8 mouse cellular contexts compared by ENCODE assay signal in the genomic region with DNA sequence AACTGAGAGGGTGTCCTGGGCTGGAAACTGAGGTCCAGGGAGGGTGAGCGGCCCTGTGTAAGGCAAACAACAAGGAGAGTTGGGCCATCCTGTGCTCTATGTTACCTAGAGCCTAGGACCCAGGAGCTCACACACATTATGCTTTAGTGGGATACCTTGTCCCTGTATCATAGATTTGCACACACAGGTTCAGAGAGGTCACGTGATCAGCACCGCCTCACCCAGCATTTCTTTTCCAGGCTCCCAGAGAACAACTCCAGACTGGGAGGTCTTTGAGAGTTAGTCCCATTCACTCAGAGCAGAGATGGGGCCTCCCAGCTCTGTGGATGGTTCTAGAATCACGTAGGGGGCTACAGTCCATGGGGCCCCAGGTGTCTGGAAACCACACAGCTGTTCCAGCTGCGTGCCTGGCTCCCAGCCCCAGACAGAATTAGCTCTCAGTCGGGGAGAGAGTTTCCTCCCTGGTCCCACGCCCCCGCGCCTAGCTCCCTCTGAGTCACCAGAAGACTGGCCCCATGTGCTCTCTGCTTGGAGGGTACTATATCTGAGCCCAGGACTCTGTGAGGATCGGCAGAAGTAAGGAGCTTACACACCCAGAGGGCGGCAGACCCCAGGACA. TPM values are rescaled to one million over a fixed set of nuclear protein-coding genes. Genes with fewer than 3 reads are reported as not detected.
DNase-seq lines count a peak whose midpoint lies in the region; ATAC-seq and TF ChIP-seq lines count a peak whose summit lies in the region.

No protein-coding gene starts in this region.

- no peak for TF ChIP-seq POLR2A in lung, adult 2 months (IDR thresholded peaks at IDR 0.05; ENCODE audit: borderline replicate concordance, extremely low read depth, low read depth, low read length)
- peak; percentile 40; the same call in 1 of the 2 replicates for TF ChIP-seq POLR2A in embryonic fibroblast, embryonic 13.5 days (IDR thresholded peaks at IDR 0.05; ENCODE audit: low read depth, low read length)

- H3K36me3 ChIP-seq in lung, embryonic 15.5 days, result no peaks in the 10 kb centered on the region
- H3K36me3 ChIP-seq in heart, embryonic 15.5 days, result no peaks in the 10 kb centered on the region

- WGBS in lung, embryonic 15.5 days, result 24% methylated on average over 11 of the region's 11 CpGs
- 25% methylated on average over 11 of the region's 11 CpGs for WGBS in lung, adult 2 months
- WGBS in heart, embryonic 15.5 days, result 23% methylated on average over 11 of the region's 11 CpGs

- no peaks in the 10 kb centered on the region for H3K27me3 ChIP-seq in lung, embryonic 15.5 days
- H3K27me3 ChIP-seq in heart, embryonic 15.5 days, result peaks cover 38% of the 10 kb centered on the region

- no peak for DNase-seq in lung, adult 2 months
- peak; percentile 52 for DNase-seq in lung, postnatal 36 days
- no peak for DNase-seq in kidney, postnatal 36 days

- no peak for TF ChIP-seq CTCF in lung, adult 2 months (IDR thresholded peaks at IDR 0.05; ENCODE audit: insufficient read depth, low read length)
- no peak for TF ChIP-seq CTCF in embryonic fibroblast, embryonic 13.5 days (IDR thresholded peaks at IDR 0.05; ENCODE audit: borderline replicate concordance, insufficient read depth, low read length)

- H3K4me2 ChIP-seq in lung, embryonic 15.5 days, result no peak overlapping the region
- no peak overlapping the region for H3K4me2 ChIP-seq in heart, embryonic 15.5 days

- no peak overlapping the region for H3K9ac ChIP-seq in lung, embryonic 15.5 days
- no peak overlapping the region for H3K9ac ChIP-seq in heart, embryonic 15.5 days

- H3K4me1 ChIP-seq in lung, embryonic 15.5 days, result peaks cover 82% of the 10 kb centered on the region
- peaks cover 4% of the 10 kb centered on the region; the same call in 1 of the 2 replicates for H3K4me1 ChIP-seq in lung, adult 2 months (ENCODE audit: control insufficient read depth, insufficient read depth, low read length)
- H3K4me1 ChIP-seq in embryonic fibroblast, embryonic 13.5 days (ENCODE audit: control insufficient read depth, insufficient read depth, low read length), result peaks cover 25% of the 10 kb centered on the region
- peaks cover 45% of the 10 kb centered on the region for H3K4me1 ChIP-seq in heart, embryonic 15.5 days (replicated peaks)

- peak overlapping the region; percentile 56 for H3K27ac ChIP-seq in lung, embryonic 15.5 days
- peak overlapping the region; percentile 98 for H3K27ac ChIP-seq in embryonic fibroblast, embryonic 13.5 days (ENCODE audit: insufficient read depth, low read length)
- H3K27ac ChIP-seq in heart, embryonic 15.5 days, result peak overlapping the region; percentile 25; the same call in 1 of the 2 replicates

- peak; percentile 48; the same call in 1 of the 2 replicates for ATAC-seq in lung, embryonic 15.5 days (ENCODE audit: borderline replicate concordance, extremely low read depth, low FRiP score, low TSS enrichment)
- ATAC-seq in heart, embryonic 15.5 days (replicated peaks; ENCODE audit: insufficient number of reproducible peaks, insufficient read depth, low FRiP score, low read depth), result peak; percentile 41
- no peak for ATAC-seq in cerebellum, adult (ENCODE audit: insufficient number of reproducible peaks, low FRiP score, low TSS enrichment)
- ATAC-seq in megakaryocyte-erythroid progenitor cell, adult 5-6 weeks (replicated peaks; ENCODE audit: low FRiP score, low TSS enrichment, poor library complexity, severe bottlenecking), result no peak

- no peaks in the 10 kb centered on the region for H3K9me3 ChIP-seq in lung, embryonic 15.5 days
- no peaks in the 10 kb centered on the region for H3K9me3 ChIP-seq in heart, embryonic 15.5 days (replicated peaks)

- no peak overlapping the region for H3K4me3 ChIP-seq in lung, embryonic 15.5 days
- no peak overlapping the region for H3K4me3 ChIP-seq in lung, adult 2 months (replicated peaks; ENCODE audit: extremely low read depth, low read depth, low read length)
- H3K4me3 ChIP-seq in embryonic fibroblast, embryonic 13.5 days (ENCODE audit: insufficient read depth, low read length), result no peak overlapping the region
- no peak overlapping the region for H3K4me3 ChIP-seq in heart, embryonic 15.5 days

RNA-seq across cellular contexts. Expression of a gene that starts 22.3 kb away (rescaled TPM):
- polyA plus RNA-seq in lung, embryonic 15.5 days (2015; fragmentation: Nextera tagmentation; extraction: Ambion mirVana), result 17.5 and 21.4 TPM in 2 replicates
- polyA plus RNA-seq in lung, adult 2 months (2012; rRNA removed), result 271 and 341 TPM in 2 replicates
- polyA plus RNA-seq in embryonic fibroblast, embryonic 13.5 days (2011; ENCODE audit: insufficient read length, low read depth, missing spikeins), result 13.2 and 26.1 TPM in 2 replicates
- polyA plus RNA-seq in heart, embryonic 15.5 days (2015; fragmentation: Nextera tagmentation; extraction: Ambion mirVana), result 4.4 and 5.0 TPM in 2 replicates
- total RNA-seq in megakaryocyte-erythroid progenitor cell, adult 5-6 weeks (2014; fragmentation: Nextera tagmentation), result 0.48 and 2.2 TPM in 2 replicates
- 0.23 TPM in 1 of 2 replicates, not detected in the other for total RNA-seq in megakaryocyte-erythroid progenitor cell, adult 5-6 weeks (2017)

Comparison
In these comparisons a context has a peak if more than half of its experiments do, and no peak if none do; other contexts are left out.
1. RNA of a gene that starts 22.3 kb away (polyA plus RNA-seq): 271 to 341 TPM in lung, adult 2 months; 13.2 to 26.1 TPM in embryonic fibroblast, embryonic 13.5 days, 17.5 to 21.4 TPM in lung, embryonic 15.5 days and 4.4 to 5.0 TPM in heart, embryonic 15.5 days; every median in the first group is over 10 times any median in the second.
2. ATAC-seq: peak in lung, embryonic 15.5 days (single experiment) and heart, embryonic 15.5 days (single experiment); none in cerebellum, adult (single experiment) and megakaryocyte-erythroid progenitor cell, adult 5-6 weeks (single experiment).
3. H3K27ac ChIP-seq: peak in every context shown above with its lines; median percentile 98 in embryonic fibroblast, embryonic 13.5 days; 56 in lung, embryonic 15.5 days; 25 in heart, embryonic 15.5 days.